Mouse (Mus musculus) urinary bladder, postnatal 36 days (tissue): ENCODE data around the gene Rad51b.
A peak's percentile ranks its signal among the peaks of the same experiment; 100 is the strongest.
"Not testable (repeated sequence)": the region's sequence is repeated elsewhere in the genome, so short reads cannot be mapped to it uniquely, and the experiment has no call there.

Source experiments
- DNase-seq, 2 experiments: peaks; one replicate each; pipeline ENCODE4 v3.0.0; 2022; ENCODE audit warnings: low spot score in 2 of 2, mixed read lengths in 1 of 2

The Rad51b gene

GRCm38 (mm10) chr12:79297121-79297576 lies at the start of gene Rad51b:
Gene Rad51b (plus strand): TSS chr12:79297282.
- peak; percentile 60 to 70 for DNase-seq

GRCm38 (mm10) chr12:79248110-79248509 lies 49.0 kb upstream of the Rad51b start:
- no peak for DNase-seq

GRCm38 (mm10) chr12:79253294-79254053 lies 43.6 kb upstream of the Rad51b start:
- no peak for DNase-seq

- DNase-seq, result no peak
Observed at GRCm38 (mm10) chr12:79254975-79255374, 42.1 kb upstream of the Rad51b start.

DNA sequence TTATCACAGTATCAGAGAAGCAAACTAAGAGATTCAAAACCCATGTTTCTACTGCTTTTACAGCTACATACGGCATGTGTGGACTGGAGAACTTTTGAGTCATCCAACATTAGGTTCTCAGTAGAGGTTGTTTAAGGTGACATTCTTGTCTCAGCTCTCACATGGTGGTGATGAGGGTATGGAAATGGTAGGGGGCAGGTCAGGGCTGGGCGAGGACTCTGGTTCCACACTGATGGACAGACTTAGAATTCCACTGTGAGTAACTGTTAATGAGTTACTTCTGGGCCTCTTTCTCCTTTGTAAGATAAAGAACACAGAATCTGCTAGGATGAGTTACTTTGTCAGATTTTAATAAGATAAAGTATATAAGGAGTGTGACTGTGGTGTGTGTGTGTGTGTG lies 36.9 kb upstream of the Rad51b start:
- no peak for DNase-seq

DNA sequence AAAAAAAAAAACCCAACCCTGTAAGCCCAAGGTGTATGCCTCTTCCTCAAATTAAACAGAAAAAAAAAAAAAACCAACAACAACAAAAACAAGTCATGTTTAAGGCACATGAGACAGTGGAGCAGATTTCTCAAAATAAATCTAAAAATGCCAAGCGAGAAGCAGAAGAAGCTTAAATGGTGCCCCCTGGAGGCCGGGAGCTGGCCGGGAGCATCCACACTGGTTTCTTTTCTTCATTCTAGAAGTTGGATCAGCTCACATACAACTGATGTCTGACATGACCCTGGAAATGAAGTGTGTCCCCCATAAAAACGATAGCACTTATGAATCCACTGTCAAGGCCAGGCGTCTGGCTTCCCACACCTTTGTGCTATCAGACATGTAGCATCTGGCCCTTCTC lies 36.0 kb upstream of the Rad51b start:
- DNase-seq, result no peak

DNA sequence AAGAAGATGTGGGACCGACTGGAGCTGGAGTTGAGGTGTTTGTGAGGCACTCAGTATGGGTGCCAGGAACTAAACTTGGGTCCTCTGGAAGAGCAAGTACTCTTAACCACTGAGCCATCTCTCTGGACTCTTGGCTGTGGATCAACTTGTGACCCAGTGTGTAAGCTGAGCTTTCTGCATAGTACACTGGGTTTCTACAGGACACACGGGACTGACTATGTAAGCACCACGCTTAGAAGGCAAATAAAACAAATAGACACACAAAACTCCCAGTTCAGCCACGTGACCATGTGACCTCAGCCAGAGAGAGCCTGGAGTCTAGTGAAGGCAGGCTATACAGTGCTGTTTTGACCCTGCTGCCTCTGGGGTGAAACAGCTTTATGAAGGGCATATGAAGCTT lies 24.5 kb upstream of the Rad51b start:
- DNase-seq, result no peak

DNA sequence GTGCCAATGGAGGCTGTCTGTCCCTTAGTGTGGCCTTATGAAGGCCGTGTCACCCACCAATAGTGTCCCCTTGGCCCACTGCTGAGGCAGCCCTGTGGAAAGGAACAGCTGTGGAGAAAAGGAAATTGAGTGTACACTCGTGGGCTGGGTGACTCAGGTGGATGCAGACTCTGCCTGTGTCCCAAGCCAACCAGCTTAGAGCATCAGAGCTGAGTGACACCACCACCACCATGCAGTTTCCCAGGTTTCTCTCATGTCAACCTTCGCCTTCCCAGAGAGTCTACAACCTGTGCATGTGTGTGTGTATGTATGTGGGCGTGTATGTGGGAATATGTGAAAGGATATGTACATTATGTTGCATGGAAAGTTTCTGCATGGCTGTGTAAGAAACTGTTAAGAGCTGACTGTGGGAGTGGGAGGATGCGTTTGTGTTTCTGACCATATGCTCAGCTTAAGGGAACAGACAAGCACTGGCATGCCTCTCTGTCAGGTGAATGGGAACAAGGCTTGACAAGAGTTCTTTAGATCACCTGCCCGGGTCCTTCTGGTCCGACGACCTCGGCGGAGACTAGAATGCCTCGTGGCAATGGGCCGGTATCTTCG lies 17.5 kb upstream of the Rad51b start:
- no peak for DNase-seq

GRCm38 (mm10) chr12:79282595-79282994 lies 14.5 kb upstream of the Rad51b start:
- DNase-seq, result no peak

- no peak for DNase-seq
Observed at GRCm38 (mm10) chr12:79292874-79293273, 4.2 kb upstream of the Rad51b start.

GRCm38 (mm10) chr12:79296126-79296816 lies 811 bp upstream of the Rad51b start, which contains the start of gene Zfyve26:
Gene Zfyve26 (minus strand): TSS chr12:79296304.
- peak; percentile 87 to 94 for DNase-seq

DNA sequence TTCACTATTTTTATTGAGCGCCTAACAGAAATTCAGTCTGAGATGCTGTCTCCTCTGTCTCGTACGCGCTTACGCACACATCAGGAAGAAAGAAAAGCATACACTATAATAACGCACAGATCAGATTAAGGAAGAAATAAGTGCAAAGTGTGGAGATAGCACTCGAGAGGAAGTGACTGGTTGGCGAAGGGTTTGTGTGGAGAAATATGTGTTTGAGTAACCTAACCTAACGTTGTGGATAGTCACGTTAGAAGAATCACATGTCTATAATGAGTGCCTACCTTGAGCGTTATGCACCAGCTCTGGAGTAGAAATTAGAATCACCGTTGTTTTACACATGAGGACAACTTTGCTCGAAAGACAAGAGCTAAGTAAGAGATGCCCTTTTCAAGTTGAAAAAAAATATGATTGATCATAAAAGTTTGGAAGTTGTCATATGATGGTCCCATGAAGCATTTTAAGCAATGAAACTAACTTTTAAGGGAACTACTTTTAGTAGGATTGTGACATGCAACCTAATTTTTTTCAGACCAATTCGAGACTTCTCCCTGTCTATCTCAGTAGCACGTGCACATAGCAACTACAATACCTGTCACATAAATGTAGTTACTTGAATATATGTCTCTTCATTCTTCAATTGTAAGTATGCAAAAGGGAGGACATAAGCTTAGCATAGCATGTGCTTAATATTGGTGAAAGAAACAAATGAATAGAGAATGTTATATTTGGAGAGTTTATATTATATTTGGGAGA lies 978 bp downstream of the Rad51b start:
- DNase-seq, result no peak

- peak in 1 of 2 experiments; percentile 63 for DNase-seq
Observed at GRCm38 (mm10) chr12:79301802-79302201, 4.7 kb downstream of the Rad51b start.

- DNase-seq, result no peak
Observed at GRCm38 (mm10) chr12:79305131-79305530, 8.0 kb downstream of the Rad51b start.

DNA sequence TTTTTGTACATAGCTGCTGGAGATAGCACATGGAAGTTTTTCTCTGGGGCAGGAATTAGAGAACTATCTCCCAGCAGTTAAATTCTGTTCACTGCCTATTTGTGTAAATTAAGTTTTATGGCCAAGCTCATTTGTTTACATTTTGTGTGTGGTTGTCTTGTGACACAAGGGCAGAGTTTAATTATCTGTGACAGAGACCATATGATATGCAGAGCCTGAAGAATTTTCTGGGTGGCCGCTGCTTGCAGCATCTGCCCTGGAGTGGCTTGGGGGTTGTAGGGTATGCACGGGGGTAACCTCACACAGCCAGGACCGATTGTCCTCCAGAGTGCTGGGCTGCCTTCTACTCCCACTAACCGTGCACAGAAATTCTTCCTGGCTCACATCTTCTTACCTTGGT lies 8.9 kb downstream of the Rad51b start:
- DNase-seq, result no peak

GRCm38 (mm10) chr12:79313721-79314120 lies 16.6 kb downstream of the Rad51b start:
- no peak for DNase-seq

- DNase-seq, result no peak
Observed at GRCm38 (mm10) chr12:79317339-79317738, 20.3 kb downstream of the Rad51b start.

- no peak for DNase-seq
Observed at GRCm38 (mm10) chr12:79320895-79321294, 23.8 kb downstream of the Rad51b start.

GRCm38 (mm10) chr12:79322539-79322938 lies 25.5 kb downstream of the Rad51b start:
- DNase-seq, result not testable (repeated sequence)

- DNase-seq, result no peak
Observed at GRCm38 (mm10) chr12:79326236-79326635, 29.2 kb downstream of the Rad51b start.

DNA sequence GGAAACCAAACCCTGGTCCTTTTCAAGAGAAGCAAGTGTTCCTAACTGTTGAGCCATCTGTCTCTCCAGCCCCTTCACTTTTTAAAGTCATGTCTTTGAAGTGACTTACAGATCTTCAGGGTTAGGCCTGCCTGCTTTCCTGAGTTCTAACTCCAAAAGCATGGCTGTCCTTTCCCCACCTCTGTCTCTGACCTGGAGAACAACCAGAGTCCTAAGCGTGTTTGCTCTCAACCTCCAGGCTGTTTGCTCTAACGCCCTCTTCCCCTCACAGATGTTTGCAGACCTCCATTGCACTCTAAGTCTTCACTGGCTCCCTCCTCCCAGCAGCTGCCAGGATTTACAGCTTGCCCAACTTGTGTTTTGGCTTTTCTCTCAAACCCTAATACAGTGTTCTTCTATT lies 29.7 kb downstream of the Rad51b start:
- no peak for DNase-seq

DNA sequence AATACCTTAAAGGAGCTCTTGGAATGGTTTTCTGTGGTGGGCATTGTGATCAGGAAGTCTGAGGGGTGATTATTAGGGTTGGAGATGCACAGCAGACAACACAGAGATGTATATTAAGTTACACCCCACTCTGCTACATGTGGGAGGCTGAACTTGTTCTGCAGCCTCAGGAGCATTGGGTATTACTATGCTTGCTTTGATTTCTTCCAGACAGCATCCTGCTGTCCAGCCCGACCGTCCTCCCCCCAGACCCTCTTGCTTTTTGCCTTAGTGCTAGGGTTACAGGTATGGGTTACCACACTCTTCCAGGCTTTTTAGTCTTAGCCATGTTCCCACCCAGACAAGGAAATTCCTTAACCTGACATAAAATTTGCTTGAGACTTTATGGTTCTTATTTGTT lies 30.8 kb downstream of the Rad51b start:
- no peak for DNase-seq
